ENCODE assay signal across 7 mouse cellular contexts in the genomic region with DNA sequence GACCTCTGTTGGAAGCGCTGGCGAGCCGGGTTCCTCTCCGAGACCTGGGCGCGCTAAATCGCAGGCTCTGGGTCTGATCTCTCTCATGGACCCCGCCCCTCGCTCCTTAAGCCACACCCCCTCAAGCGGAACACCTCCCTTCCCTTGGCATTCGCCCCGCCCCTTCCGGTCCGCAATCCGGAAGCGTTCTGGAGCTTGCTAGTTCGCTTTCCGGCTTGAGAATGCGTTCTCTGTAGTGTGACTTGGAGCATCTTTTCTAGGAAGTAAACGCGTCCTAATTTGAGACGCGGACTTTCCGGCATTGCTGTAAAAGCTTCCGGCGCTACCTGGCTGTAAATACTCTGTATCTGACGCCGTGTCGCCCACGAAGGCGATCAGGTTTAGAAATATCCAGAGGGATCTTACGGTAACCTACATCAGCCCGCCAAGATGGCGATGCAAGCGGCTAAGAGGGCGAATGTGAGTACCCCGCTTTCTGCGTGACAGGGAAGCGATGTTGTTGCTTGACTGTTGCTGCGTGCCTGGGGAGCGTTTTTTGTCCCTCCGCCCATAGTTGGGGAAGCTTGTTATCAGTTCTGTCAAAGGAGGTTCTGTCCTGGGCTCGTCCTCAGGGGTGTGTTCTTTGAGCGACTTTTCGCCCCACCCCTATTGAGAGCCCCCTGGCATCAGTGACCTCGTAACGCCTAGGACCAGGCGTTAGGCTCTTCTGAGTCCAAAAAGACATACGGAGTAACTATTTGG. TPM values are rescaled to one million over a fixed set of nuclear protein-coding genes. Genes with fewer than 3 reads are reported as not detected.
DNase-seq lines count a peak whose midpoint lies in the region; ATAC-seq lines count a peak whose summit lies in the region.

A gene (plus strand): TSS at position 184 of the 741 bp plus-strand sequence.

- DNase-seq in adrenal gland, adult 8-10 months: peak; percentile 96
- DNase-seq in embryo, embryonic 9.5 days (ENCODE audit: extremely low spot score): peak; percentile 98
- peak; percentile 96 to 100 for DNase-seq in gastrocnemius, postnatal 4 days (ENCODE audit: low spot score in 2 of 2)
- DNase-seq in left cerebral cortex, postnatal 36 days (ENCODE audit: low spot score in 2 of 2): peak; percentile 96 to 97
- peak; percentile 100 for DNase-seq in midbrain, embryonic 11.5 days (ENCODE audit: low spot score, missing footprints)
- peak; percentile 94 for DNase-seq in skeletal muscle tissue, adult 2 months (ENCODE audit: low read depth, low spot score)

- H3K9me3 ChIP-seq in intestine, embryonic 16.5 days (ENCODE audit: control insufficient read depth, low read length): no peaks in the 10 kb centered on the region
- no peaks in the 10 kb centered on the region for H3K9me3 ChIP-seq in midbrain, embryonic 11.5 days (ENCODE audit: control insufficient read depth, low read length)

- intact Hi-C loops in left cerebral cortex, postnatal 36 days (cut with DNase I): no loop called here

- peak within 1 kb of the TSS; percentile 92 for H3K27ac ChIP-seq in intestine, embryonic 16.5 days (ENCODE audit: low read length)
- peak within 1 kb of the TSS; percentile 57; the same call in 1 of the 2 replicates for H3K27ac ChIP-seq in midbrain, embryonic 11.5 days (ENCODE audit: low read depth, low read length)

- ATAC-seq in intestine, embryonic 16.5 days: peak; percentile 99
- ATAC-seq in midbrain, embryonic 11.5 days (ENCODE audit: low FRiP score): peak; percentile 99

- H3K9ac ChIP-seq in intestine, embryonic 16.5 days (ENCODE audit: low read depth, low read length): peak within 1 kb of the TSS; percentile 76
- peak within 1 kb of the TSS; percentile 72 for H3K9ac ChIP-seq in midbrain, embryonic 11.5 days (ENCODE audit: low read length)

- H3K27me3 ChIP-seq in intestine, embryonic 16.5 days (replicated peaks; ENCODE audit: control insufficient read depth, insufficient read depth, low read length): no peaks in the 10 kb centered on the region
- H3K27me3 ChIP-seq in midbrain, embryonic 11.5 days (ENCODE audit: control insufficient read depth, insufficient read depth, low read length): no peaks in the 10 kb centered on the region

- H3K4me1 ChIP-seq in intestine, embryonic 16.5 days (ENCODE audit: control insufficient read depth, insufficient read depth, low read length): peaks cover 11% of the 10 kb centered on the region; the same call in 1 of the 2 replicates
- peaks cover 14% of the 10 kb centered on the region for H3K4me1 ChIP-seq in midbrain, embryonic 11.5 days (ENCODE audit: control insufficient read depth, insufficient read depth, low read length)

- under 1% methylated on average over 49 of the region's 49 CpGs for WGBS in intestine, embryonic 16.5 days
- WGBS in midbrain, embryonic 11.5 days: under 1% methylated on average over 49 of the region's 49 CpGs

- peak within 1 kb of the TSS; percentile 82 for H3K4me2 ChIP-seq in intestine, embryonic 16.5 days (ENCODE audit: low read depth, low read length)
- peak within 1 kb of the TSS; percentile 93 for H3K4me2 ChIP-seq in midbrain, embryonic 11.5 days

- peak within 1 kb of the TSS; percentile 88 for H3K4me3 ChIP-seq in intestine, embryonic 16.5 days (ENCODE audit: low read length)
- H3K4me3 ChIP-seq in midbrain, embryonic 11.5 days (ENCODE audit: low read depth, low read length): peak within 1 kb of the TSS; percentile 87

- peaks cover 8% of the 10 kb centered on the region; the same call in 1 of the 2 replicates for H3K36me3 ChIP-seq in intestine, embryonic 16.5 days (ENCODE audit: control insufficient read depth, insufficient read depth, low read length)
- H3K36me3 ChIP-seq in midbrain, embryonic 11.5 days (ENCODE audit: control insufficient read depth, insufficient read depth, low read length): peaks cover 2% of the 10 kb centered on the region; the same call in 1 of the 2 replicates

RNA-seq across cellular contexts. Expression of the gene that starts here (rescaled TPM):
- 100 to 1,000 TPM in 3 of 4 experiments, 10 to 100 TPM in 1; 98.9 to 114 (median 103) TPM for total RNA-seq in adrenal gland, adult 8-10 months (2022)
- total RNA-seq in gastrocnemius, postnatal 4 days (2021): 10 to 100 TPM; 73.9 to 80.8 TPM
- polyA plus RNA-seq in intestine, embryonic 16.5 days (2015; fragmentation: Nextera tagmentation; extraction: Ambion mirVana): 169 and 193 TPM in 2 replicates
- 100 to 1,000 TPM in 1 of 2 experiments, 10 to 100 TPM in 1; 82.3 to 103 TPM for total RNA-seq in left cerebral cortex, postnatal 36 days (2021)
- polyA plus RNA-seq in midbrain, embryonic 11.5 days (2014; fragmentation: Nextera tagmentation; extraction: Ambion mirVana): 367 and 402 TPM in 2 replicates

Comparison
In these comparisons a context has a peak if more than half of its experiments do, and no peak if none do; other contexts are left out.
1. Peak in every context shown above with its lines: DNase-seq, ATAC-seq, H3K4me3 ChIP-seq and H3K27ac ChIP-seq.